Mouse (Mus musculus) brain, adult 2 months (tissue): ENCODE data around the gene Klhl7.

ENCODE experiments used
- DNase-seq: peaks from one replicate; pipeline ENCODE4 v3.0.0; 2011; ENCODE audit warnings: low read depth, low spot score

Gene Klhl7

DNA sequence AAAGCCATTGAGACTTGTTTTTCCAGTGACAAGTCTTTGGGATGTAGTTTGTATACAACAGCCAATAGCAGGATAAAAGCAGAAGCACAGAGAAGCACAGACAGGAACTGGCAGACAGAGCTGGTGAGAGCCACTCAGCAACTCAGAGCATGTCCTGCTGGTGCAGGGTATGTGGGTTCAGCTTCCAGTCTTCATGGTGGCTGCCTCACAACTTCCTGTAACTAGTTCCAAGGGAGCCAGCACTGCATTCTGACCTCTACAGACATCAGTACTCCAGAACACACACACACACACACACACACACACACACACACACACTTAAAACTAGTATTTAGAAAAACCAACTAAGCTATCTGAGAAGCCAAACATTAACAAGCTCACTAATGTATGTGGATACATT, 71.7 kb downstream of the Klhl7 start:
- DNase-seq = peak; percentile 28

DNA sequence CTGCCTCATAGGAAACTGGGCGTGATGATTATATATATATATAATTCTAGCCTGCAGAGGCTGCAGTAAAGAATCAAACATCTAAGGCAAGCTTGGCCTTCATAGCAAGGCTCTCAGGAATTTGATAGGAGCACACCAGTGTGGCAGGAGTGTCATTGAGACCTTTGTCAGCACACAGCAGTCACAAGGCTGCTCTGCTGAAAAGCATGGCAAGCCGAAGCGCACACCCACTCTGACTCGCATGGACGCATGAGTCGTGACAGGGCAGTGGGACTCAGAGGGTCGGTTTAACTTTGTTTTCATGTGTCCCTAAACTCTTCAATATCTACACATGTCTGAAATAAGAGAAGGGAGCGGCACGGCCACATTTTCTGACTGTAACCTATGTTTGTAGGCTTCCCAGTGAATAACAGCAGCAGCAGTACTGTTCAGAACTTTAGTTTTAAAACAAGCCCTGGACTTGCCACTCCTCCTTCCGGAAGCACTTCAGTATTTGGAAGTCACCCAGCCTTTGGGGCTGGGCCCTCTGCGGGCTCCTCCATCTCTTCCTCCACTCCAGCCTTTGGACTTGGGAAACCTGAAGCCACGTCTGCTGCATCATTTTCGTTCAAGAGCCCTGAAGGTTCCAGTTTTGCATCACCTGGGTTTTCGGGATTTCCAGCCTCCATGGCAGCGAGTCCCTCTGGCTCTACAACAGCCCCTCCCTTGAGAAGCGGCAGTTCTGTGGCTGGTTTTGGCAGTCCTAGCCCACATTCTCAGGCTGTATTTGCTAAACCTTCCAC, 81.3 kb downstream of the Klhl7 start:
- DNase-seq = no peak

DNA sequence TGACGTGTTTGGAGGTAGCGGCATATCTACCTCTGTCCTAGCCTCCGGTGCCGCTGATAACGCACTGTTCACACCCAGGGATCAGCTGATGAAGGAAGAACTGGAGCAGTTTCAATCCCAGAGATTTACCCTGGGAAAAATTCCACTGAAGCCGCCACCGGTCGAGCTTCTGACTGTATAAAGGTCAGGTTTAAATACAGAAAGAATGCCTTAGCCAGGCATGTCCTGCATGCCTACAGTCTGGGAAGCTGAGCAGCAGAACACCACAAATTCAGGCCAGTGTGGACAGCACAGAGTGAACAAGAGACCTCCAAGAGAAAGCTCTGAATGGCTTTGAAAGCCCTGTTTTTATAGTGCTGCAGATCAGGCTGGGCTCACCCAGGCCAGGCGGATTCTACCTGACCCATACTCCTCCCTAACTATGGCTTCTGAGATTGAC, 81.9 kb downstream of the Klhl7 start:
- no peak for DNase-seq

DNA sequence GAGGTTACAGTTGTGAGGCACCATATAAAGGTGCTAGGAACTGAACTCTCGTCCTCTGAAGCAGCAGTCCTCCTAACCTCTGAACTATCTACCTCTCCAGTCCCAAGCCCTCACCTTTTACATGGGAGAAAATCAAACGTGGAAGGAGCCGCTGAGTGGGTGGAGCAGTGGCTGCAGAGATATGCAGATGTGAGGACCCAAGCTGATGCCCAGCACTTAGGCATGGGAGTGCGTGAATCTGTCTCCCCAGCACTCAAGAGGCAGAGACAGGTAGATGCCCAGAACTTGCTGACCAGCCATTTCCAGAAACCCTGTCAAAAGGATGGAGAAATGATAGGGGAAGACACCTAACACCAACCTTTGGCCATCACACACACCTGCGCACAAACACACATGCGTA, 82.7 kb downstream of the Klhl7 start:
- DNase-seq = no peak

DNA sequence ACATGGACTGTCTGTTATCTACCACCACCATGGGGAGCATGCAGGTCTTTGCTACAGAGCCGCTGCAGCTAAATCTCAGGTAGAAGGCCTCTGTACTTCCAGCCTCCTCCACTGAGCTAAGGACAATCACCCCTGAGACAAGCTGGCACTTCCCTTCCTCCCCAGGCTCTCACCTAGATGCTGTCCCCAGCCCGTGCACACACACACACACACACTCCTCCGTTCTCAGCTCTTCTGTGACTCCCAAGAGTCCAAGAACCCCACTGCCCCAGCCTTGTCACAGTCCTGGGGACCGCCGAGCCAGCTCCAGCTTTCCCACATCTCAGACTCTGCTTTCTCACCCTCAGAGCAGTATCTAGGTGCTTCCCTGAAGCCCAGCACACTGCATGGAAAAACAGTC, 83.6 kb downstream of the Klhl7 start:
- DNase-seq = no peak

DNA sequence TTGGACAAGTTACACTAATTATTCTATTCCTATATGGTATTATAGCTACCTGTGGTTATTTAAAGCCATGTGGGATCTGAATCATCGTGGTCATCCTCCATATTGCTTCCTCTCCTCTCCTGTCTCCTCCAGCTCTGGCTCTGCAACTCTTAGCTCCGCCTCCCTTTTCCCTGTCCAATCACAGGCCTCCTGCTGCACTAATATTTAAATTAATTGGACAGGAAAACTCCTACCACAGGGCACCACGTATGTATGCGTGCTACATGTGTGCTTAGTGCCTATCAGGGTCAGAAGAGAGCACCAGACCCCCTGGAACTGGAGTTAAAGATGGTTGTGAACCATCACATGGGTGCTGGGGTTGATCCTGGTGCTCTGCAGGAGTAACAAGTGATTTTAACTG, 88.1 kb downstream of the Klhl7 start:
- no peak for DNase-seq

DNA sequence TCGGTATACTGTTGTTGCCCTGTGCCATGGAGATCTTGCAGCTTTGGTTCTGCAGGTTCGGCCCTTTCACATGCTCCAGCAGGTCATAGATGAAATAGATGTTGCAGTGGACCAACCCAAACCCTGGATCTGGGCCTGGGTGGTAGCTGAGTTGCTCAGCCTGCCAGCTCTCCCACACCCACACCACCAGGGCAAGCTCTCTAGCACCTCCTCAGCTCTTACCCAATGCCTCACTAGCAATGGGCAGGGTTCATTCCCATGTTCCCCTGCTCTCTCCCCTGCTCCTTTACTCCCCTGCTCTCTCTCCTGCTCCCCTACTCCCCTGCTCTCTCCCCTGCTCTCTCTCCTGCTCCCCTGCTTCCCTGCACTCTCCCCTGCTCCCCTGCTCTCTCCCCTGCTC, 91.4 kb downstream of the Klhl7 start:
- DNase-seq = no peak

DNA sequence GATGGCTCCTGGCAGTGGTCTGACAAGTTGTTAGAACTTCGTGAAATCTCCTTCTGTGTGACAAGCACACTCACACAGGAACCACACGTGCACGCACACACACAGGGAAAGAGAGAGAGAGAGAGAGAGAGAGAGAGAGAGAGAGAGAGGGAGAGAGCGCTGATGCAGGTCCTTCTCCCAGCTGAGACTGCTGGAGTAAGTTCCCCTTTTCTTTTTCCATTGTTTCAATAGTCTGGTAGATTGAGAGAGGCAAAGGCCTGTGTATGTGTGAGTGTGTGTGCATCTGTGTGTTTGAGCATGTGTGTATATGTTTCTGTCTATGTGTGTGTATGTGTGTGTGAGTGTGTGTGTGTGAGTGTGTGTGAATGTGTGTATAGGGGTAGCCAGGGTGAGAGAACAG, 100.6 kb downstream of the Klhl7 start:
- no peak for DNase-seq

DNA sequence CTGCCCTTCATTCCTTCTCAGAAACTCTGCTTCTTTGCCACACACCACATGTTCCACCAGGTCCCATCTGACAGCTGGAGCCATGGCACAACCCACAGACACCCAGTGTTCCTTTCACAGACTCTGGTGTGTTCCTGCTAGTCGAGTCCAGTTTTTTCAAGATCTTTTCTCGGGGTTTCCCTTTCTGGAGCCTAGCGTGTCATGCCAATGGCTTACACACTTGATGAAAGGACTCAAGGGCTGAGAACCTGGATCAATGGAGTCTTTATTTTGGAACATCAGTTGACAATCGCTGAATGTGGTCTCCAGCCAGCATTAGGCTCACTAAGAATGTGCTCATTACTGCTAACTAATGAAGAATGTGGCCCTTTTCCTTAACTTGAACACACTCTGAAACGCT, 102.1 kb downstream of the Klhl7 start:
- peak; percentile 40 for DNase-seq

DNA sequence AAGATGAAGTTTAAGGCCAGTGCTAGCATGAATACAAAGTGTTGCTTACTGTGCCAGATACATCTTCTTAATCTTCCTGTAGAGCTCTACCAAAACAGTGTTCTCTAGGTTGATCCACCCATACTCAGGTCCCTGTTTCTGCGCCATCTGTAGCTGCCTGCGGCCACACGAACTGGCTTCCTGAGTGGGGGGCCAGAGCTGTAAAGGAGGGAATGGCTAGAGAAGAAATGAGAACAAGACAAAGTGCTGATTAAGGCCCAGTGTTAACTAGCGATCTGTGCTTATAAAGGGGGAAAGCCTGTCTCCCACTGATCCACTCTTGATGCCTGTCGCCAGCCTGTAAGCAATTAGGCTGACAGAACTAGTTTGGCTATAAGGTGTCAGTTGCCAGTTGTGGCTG, 102.9 kb downstream of the Klhl7 start:
- DNase-seq = no peak

DNA sequence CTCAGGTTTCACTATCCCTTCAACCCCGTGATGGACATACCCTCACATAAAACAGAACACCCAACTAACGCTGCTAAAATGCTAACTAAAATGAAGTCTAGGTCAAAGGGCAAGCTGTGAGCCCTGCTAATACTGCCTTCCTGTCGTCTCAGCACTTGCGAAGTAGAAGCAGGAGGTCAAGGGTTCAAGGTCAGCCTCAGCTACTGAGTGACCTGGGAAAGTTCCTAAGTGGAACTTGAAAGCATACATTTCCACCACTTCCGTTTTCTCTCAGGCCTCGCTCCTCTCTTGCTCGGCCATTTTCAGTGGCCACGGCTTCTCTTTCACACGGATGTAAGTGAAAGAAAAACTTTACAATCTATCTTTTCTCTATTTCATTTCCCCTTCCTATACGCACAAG, 107.6 kb downstream of the Klhl7 start:
- no peak for DNase-seq

DNA sequence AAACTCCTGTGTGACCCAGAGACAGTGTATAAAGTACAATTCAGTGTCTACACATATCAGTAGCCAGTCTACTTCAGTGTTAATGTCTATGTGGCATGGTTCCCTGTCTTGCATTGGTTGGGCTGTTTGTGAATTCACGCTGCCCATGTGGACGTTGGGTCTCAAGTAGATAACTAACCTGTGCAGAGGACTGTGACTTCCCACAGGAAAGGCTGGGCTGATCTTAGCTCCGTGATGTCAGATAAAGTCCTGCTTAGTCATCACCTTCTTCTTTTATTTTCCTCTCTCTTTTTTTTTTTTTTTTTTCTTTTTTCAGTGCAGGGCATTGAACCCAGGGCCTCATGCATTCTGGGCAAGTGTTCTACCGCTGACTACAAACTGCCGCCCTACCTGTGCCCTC, 108.1 kb downstream of the Klhl7 start:
- no peak for DNase-seq
